Mouse (Mus musculus) lung, embryonic 16.5 days (tissue): Measurements from ENCODE around the gene Cdip1. TPM values are rescaled to one million over a fixed set of nuclear protein-coding genes. Genes with fewer than 3 reads are reported as not detected.
"Not testable (repeated sequence)": the region's sequence is repeated elsewhere in the genome, so short reads cannot be mapped to it uniquely, and the experiment has no call there.

Source experiments
- ATAC-seq: fragments of 200-750 bp; cut with Nextera tagmentation; 2 replicates; pipeline ENCODE4 v1.8.0; 2017; ENCODE audit warnings: low read depth, mild to moderate bottlenecking, moderate library complexity
- H3K27ac ChIP-seq: fragments of 300-500 bp; sonication (generic); 2 replicates; pipeline ENCODE4 v1.5.1; 2014; ENCODE audit warnings: mild to moderate bottlenecking, control low read depth, low read length
- H3K27me3 ChIP-seq: fragments of 300-500 bp; sonication (generic); 2 replicates; pipeline ENCODE4 v1.6.1; 2014; ENCODE audit warnings: low read depth, low read length, mixed read lengths; ENCODE audit not compliant: control insufficient read depth, insufficient read depth
- H3K36me3 ChIP-seq: fragments of 300-500 bp; sonication (generic); 2 replicates; pipeline ENCODE4 v1.6.1; 2014; ENCODE audit warnings: low read length; ENCODE audit not compliant: control insufficient read depth, insufficient read depth
- H3K4me1 ChIP-seq: fragments of 300-500 bp; sonication (generic); replicated peaks from 2 replicates; pipeline ENCODE4 v1.6.1; 2014; ENCODE audit warnings: low read length, mixed read lengths; ENCODE audit not compliant: control insufficient read depth, insufficient read depth
- H3K4me2 ChIP-seq: fragments of 300-500 bp; sonication (generic); 2 replicates; pipeline ENCODE4 v1.6.1; 2014; ENCODE audit warnings: low read depth, low read length, control low read depth
- H3K4me3 ChIP-seq: fragments of 300-500 bp; sonication (generic); 2 replicates; pipeline ENCODE4 v1.5.1; 2014; ENCODE audit warnings: mild to moderate bottlenecking, low read length, control low read depth
- H3K9ac ChIP-seq: fragments of 300-500 bp; sonication (generic); 2 replicates; pipeline ENCODE4 v1.6.1; 2014; ENCODE audit warnings: low read length, control low read depth
- H3K9me3 ChIP-seq: fragments of 300-500 bp; sonication (generic); 2 replicates; pipeline ENCODE4 v1.6.1; 2016; ENCODE audit warnings: low read length; ENCODE audit not compliant: control insufficient read depth
- WGBS: fragments of 180-500 bp; shearing (Covaris S2); extraction: QIAGEN DNeasy Blood & Tissue Kit; methylation state at CpG from one replicate; pipeline ENCODE4 v1.1.7; 2014; 5-methylcytosine and 5-hydroxymethylcytosine counted together
- polyA plus RNA-seq: library from polyadenylated mRNA; unstranded; fragments of >200 nt; fragmentation: Nextera tagmentation; extraction: Ambion mirVana; gene quantifications from 2 replicates; pipeline ENCODE4 v1.2.1, GENCODE M21; 2015

The Cdip1 gene
- polyA plus RNA-seq, 1 experiment from 2014 or later = 93.4 TPM

DNA sequence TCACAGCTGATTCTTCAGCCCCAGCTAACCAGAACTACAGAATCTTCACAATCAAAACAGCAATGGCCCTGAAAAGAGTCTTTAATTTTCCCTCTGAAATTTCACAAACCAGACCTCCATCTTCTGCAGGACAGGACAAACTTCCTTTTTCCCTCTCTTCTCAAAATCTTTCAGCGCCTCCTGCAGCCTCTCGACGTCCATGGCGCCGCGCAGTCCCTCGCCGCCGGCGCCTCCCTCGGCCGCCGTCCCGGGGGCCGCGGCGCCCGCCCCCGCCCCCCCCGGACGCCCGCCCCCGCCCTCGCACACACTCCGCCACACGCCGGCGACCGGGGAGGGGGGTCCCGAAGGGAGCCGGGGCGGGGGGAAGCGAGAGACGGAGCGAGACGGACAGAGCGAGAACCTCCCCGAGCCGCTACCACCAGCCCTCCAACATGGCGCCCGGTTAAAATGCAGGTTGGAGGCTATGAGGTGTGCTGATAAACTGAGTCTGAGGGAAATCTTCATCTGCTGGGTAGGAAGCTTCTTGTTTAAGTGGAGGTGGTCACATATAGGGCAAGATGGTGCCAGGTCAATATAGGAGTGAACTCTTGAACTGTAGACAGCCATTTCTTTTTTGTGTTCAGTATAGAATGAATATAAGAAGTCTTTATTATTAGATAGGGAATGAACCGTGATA lies 33.3 kb downstream of the Cdip1 start:
- Histone ChIP-seq H3K27ac (peak overlapping the region; percentile 69), H3K9ac (peak overlapping the region; percentile 67), H3K4me2 (peak overlapping the region; percentile 46), H3K4me3 (peak overlapping the region; percentile 52)
- H3K27me3 ChIP-seq, H3K4me1 ChIP-seq, H3K9me3 ChIP-seq, H3K36me3 ChIP-seq: not testable (repeated sequence)
- ATAC-seq = peak; percentile 86
- WGBS = 3% methylated on average over 23 of the region's 42 CpGs

DNA sequence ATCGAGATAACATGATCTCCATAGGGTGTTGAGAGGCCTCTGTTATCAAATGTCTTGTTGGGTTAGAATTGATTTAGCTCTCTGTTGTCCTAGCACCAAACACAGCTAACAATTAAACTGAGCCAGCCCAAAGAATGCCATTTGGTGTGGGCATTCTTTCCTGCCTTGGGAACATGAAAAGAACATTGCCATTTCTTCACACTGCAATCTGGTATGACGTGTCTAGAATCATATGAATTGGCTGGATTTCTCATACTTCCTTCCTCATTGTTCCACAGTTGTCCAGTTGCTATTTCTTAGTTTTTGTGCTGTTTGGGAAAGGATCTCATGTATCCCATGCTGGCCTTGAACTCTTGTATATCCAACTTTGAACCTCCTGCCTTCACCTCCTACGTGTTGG lies 36.0 kb downstream of the Cdip1 start:
- Histone ChIP-seq H3K36me3 (peaks cover 6% of the 10 kb centered on the region), H3K9me3 (peaks cover 6% of the 10 kb centered on the region; the same call in 1 of the 2 replicates), H3K4me1 (peaks cover 9% of the 10 kb centered on the region; the same call in 1 of the 2 replicates), H3K27me3 (no peaks in the 10 kb centered on the region), H3K27ac (no peak overlapping the region), H3K9ac (no peak overlapping the region), H3K4me3 (no peak overlapping the region), H3K4me2 (no peak overlapping the region)
- ATAC-seq = no peak
- WGBS = 80% methylated on average over 3 of the region's 3 CpGs

DNA sequence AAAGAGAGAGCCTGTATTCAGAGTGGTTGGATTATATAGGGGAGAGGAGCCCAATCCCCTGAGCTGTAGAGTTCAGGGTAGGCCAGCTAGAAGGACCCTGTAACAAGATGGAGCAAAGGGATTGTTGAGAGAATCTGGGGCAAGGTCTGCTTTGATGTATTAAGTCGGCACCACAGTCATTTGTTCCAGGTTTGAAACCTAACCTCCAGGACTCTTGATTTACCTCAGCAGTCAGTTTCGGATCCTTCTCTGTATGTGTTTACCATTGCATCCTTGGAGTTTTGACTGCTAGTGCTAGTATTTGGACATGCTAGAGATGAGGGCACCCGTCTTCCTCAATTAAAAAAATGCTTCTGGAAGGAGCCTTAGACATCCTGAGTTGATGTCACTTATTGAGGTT lies 37.9 kb downstream of the Cdip1 start:
- peaks cover 6% of the 10 kb centered on the region; the same call in 1 of the 2 replicates for H3K9me3 ChIP-seq

GRCm38 (mm10) chr16:4742186-4742585 lies 47.9 kb downstream of the Cdip1 start:
- H3K4me3 ChIP-seq = no peak overlapping the region
- no peak overlapping the region for H3K4me2 ChIP-seq
- no peaks in the 10 kb centered on the region for H3K9me3 ChIP-seq
- H3K27ac ChIP-seq = no peak overlapping the region
- no peaks in the 10 kb centered on the region for H3K4me1 ChIP-seq
- no peak overlapping the region for H3K9ac ChIP-seq
- no peak for ATAC-seq
- WGBS = 81% methylated on average over 1 of the region's 1 CpGs
- H3K27me3 ChIP-seq = no peaks in the 10 kb centered on the region
- peaks cover 3% of the 10 kb centered on the region; the same call in 1 of the 2 replicates for H3K36me3 ChIP-seq

More for the DNA sequence above, 37.9 kb downstream of the Cdip1 start:
- H3K4me2 ChIP-seq = no peak overlapping the region
- no peak overlapping the region for H3K4me3 ChIP-seq
- no peak overlapping the region for H3K9ac ChIP-seq
- 87% methylated on average over 3 of the region's 3 CpGs for WGBS
- H3K27ac ChIP-seq = no peak overlapping the region
- H3K27me3 ChIP-seq = no peaks in the 10 kb centered on the region
- ATAC-seq = no peak
- H3K36me3 ChIP-seq = peaks cover 6% of the 10 kb centered on the region
- H3K4me1 ChIP-seq = peaks cover 6% of the 10 kb centered on the region; the same call in 1 of the 2 replicates

GRCm38 (mm10) chr16:4739994-4740393 lies 50.1 kb downstream of the Cdip1 start:
- Histone ChIP-seq H3K9ac (no peak overlapping the region), H3K4me3 (no peak overlapping the region), H3K36me3 (peaks cover 3% of the 10 kb centered on the region; the same call in 1 of the 2 replicates), H3K4me2 (no peak overlapping the region), H3K9me3 (no peaks in the 10 kb centered on the region), H3K4me1 (no peaks in the 10 kb centered on the region), H3K27ac (no peak overlapping the region), H3K27me3 (no peaks in the 10 kb centered on the region)
- no peak for ATAC-seq
- WGBS = 84% methylated on average over 2 of the region's 2 CpGs

DNA sequence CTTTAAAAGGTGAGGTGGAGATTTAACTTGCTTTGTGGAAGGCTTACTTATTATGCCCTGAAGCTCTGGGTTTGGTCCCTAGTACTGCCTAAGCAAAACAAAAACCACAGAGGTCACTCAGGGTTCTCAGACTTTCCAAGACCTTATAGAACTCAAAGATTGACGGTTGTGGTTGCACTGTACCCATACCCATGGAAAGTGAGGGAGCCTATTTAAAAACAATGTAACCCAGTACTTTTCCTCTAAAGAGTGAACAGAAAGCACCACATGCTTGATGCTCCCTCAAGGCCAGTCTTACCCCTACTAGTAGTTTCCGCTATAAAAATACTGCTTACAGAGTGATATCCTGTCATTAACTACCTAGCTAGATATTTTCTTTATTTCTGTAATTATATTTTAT lies 53.8 kb downstream of the Cdip1 start:
- H3K4me1 ChIP-seq = no peaks in the 10 kb centered on the region
- H3K4me3 ChIP-seq = no peak overlapping the region
- no peaks in the 10 kb centered on the region for H3K9me3 ChIP-seq
- no peaks in the 10 kb centered on the region for H3K36me3 ChIP-seq
- H3K27me3 ChIP-seq = no peaks in the 10 kb centered on the region
- no peak overlapping the region for H3K9ac ChIP-seq
- no peak overlapping the region for H3K27ac ChIP-seq
- WGBS = 74% methylated on average over 2 of the region's 2 CpGs
- ATAC-seq = no peak
- H3K4me2 ChIP-seq = no peak overlapping the region

DNA sequence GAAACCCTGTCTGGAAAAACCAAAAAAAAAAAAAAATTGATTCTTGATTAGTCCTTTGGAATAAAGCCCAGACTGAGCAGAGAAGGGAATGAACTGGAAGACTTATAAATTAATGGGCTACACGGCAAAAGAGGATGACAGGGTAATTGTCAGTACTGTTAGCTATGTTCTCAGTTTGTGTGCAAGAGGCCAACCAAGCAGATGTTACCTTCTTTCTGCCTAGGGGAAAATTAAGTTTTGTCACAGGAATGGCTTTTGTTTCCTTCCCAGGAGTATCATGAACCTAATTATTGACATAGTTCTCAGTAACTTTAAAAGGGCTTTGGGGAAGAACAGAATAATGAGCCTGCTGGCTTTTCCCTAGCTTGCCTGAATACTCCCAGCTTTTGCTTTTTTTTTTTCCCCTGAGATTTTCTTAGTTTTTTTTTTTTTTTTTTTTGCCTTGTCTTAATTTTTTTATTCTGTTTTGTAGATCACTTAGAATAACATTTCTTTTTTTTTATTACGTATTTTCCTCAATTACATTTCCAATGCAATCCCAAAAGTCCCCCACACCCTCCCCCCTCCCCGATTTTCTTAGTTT lies 59.2 kb downstream of the Cdip1 start:
- Histone ChIP-seq H3K27me3 (no peaks in the 10 kb centered on the region), H3K4me2 (no peak overlapping the region), H3K27ac (no peak overlapping the region), H3K4me1 (peaks cover 10% of the 10 kb centered on the region), H3K9me3 (no peaks in the 10 kb centered on the region), H3K4me3 (no peak overlapping the region), H3K36me3 (no peaks in the 10 kb centered on the region), H3K9ac (no peak overlapping the region)
- WGBS = 68% methylated on average over 3 of the region's 3 CpGs
- no peak for ATAC-seq

GRCm38 (mm10) chr16:4727963-4728362 lies 62.1 kb downstream of the Cdip1 start:
- 26% methylated on average over 1 of the region's 1 CpGs for WGBS
- Histone ChIP-seq H3K36me3 (no peaks in the 10 kb centered on the region), H3K9me3 (no peaks in the 10 kb centered on the region), H3K9ac (no peak overlapping the region; the same call in 1 of the 2 replicates), H3K4me1 (peaks cover 10% of the 10 kb centered on the region), H3K27me3 (no peaks in the 10 kb centered on the region), H3K4me2 (peak overlapping the region; percentile 57; the same call in 1 of the 2 replicates), H3K4me3 (peak overlapping the region; percentile 85; the same call in 1 of the 2 replicates), H3K27ac (no peak overlapping the region)
- ATAC-seq = no peak

- WGBS = 83% methylated on average over 1 of the region's 1 CpGs
- Histone ChIP-seq H3K9me3 (no peaks in the 10 kb centered on the region), H3K9ac (peak overlapping the region; percentile 26; the same call in 1 of the 2 replicates), H3K36me3 (no peaks in the 10 kb centered on the region), H3K27ac (no peak overlapping the region), H3K4me3 (peak overlapping the region; percentile 85), H3K4me2 (peak overlapping the region; percentile 57), H3K27me3 (no peaks in the 10 kb centered on the region), H3K4me1 (peaks cover 10% of the 10 kb centered on the region)
- ATAC-seq = no peak
Observed at GRCm38 (mm10) chr16:4727526-4727925, 62.6 kb downstream of the Cdip1 start.
